Mouse (Mus musculus) gastrocnemius, postnatal 10 days (tissue): ENCODE data around the gene Plekha4. TPM values are rescaled to one million over a fixed set of nuclear protein-coding genes. Genes with fewer than 3 reads are reported as not detected.

Source experiments
- total RNA-seq, 2 experiments: library from RNA; stranded (reverse); gene quantifications; 2 replicates each; pipeline ENCODE4 v1.2.3; 2021

Plekha4 gene
- total RNA-seq, 2 experiments from 2014 or later, result 14.8 to 16.3 TPM

Other genes starting within 250 kb of the Plekha4 start
- gene Slc6a21, start 248.8 kb upstream of the Plekha4 start, total RNA-seq, result not detected
- 10 to 100 TPM; 25.5 to 35.2 TPM for gene Trpm4, start 192.6 kb upstream of the Plekha4 start, total RNA-seq
- 100 to 1,000 TPM; 579 to 609 TPM for gene Hrc, start 191.0 kb upstream of the Plekha4 start, total RNA-seq
- under 1 TPM; 0.89 to 0.97 TPM for gene Ppfia3, start 159.3 kb upstream of the Plekha4 start, total RNA-seq
- 1 to 10 TPM; 1.9 to 2.0 TPM for gene Lin7b, start 155.7 kb upstream of the Plekha4 start, total RNA-seq
- 100 to 1,000 TPM; 123 to 156 TPM for gene Snrnp70, start 130.6 kb upstream of the Plekha4 start, total RNA-seq
- gene Kcna7, start 120.7 kb upstream of the Plekha4 start, total RNA-seq, result 10 to 100 TPM; 25.4 to 29.6 TPM
- 1 to 10 TPM; 1.4 to 1.8 TPM for gene Ntf5, start 112.6 kb upstream of the Plekha4 start, total RNA-seq
- gene Lhb, start 105.5 kb upstream of the Plekha4 start, total RNA-seq, result not detected
- 100 to 1,000 TPM; 142 to 150 TPM for gene Gys1, start 91.5 kb upstream of the Plekha4 start, total RNA-seq
- gene Ruvbl2, start 88.2 kb upstream of the Plekha4 start, total RNA-seq, result 10 to 100 TPM; 29.4 to 36.9 TPM
- gene Ftl1, start 66.4 kb upstream of the Plekha4 start, total RNA-seq, result 100 to 1,000 TPM; 173 to 194 TPM
- gene Bax, start 59.4 kb upstream of the Plekha4 start, total RNA-seq, result 10 to 100 TPM; 29.4 to 29.6 TPM
- not detected for gene Tulp2, start 44.5 kb upstream of the Plekha4 start, total RNA-seq
- 1 to 10 TPM; 3.8 to 6.4 TPM for gene Gm45808, start 39.5 kb upstream of the Plekha4 start, total RNA-seq
- 1 to 10 TPM; 8.8 to 9.5 TPM for gene Dhdh, start 37.5 kb upstream of the Plekha4 start, total RNA-seq
- 100 to 1,000 TPM; 121 to 137 TPM for gene Nucb1, start 15.9 kb upstream of the Plekha4 start, total RNA-seq
- 10 to 100 TPM; 16.3 to 16.9 TPM for gene Ppp1r15a, start 62 bp upstream of the Plekha4 start, total RNA-seq
- under 1 TPM in 1 of 2 experiments, not detected in 1; 0.19 TPM for gene Hsd17b14, start 28.6 kb downstream of the Plekha4 start, total RNA-seq
- gene Bcat2, start 43.8 kb downstream of the Plekha4 start, total RNA-seq, result 10 to 100 TPM; 24.0 to 25.2 TPM
- not detected for gene Fgf21, start 89.2 kb downstream of the Plekha4 start, total RNA-seq
- not detected for gene Fut1, start 91.0 kb downstream of the Plekha4 start, total RNA-seq
- gene Izumo1, start 95.5 kb downstream of the Plekha4 start, total RNA-seq, result under 1 TPM in 1 of 2 experiments, not detected in 1; 0.38 TPM
- gene Rasip1, start 101.2 kb downstream of the Plekha4 start, total RNA-seq, result 10 to 100 TPM; 17.2 to 19.7 TPM
- 100 to 1,000 TPM; 105 to 131 TPM for gene Mamstr, start 113.6 kb downstream of the Plekha4 start, total RNA-seq
- gene Fut2, start 140.1 kb downstream of the Plekha4 start, total RNA-seq, result under 1 TPM in 1 of 2 experiments, not detected in 1; 0.11 TPM
- under 1 TPM; 0.75 to 0.77 TPM for gene Ntn5, start 157.7 kb downstream of the Plekha4 start, total RNA-seq
- under 1 TPM in 1 of 2 experiments, not detected in 1; 0.21 TPM for gene Sec1, start 168.1 kb downstream of the Plekha4 start, total RNA-seq
- gene Car11, start 173.5 kb downstream of the Plekha4 start, total RNA-seq, result 1 to 10 TPM; 3.4 to 3.9 TPM
- gene Dbp, start 178.8 kb downstream of the Plekha4 start, total RNA-seq, result 10 to 100 TPM; 35.9 to 37.9 TPM
- 100 to 1,000 TPM; 793 to 822 TPM for gene Rpl18, start 189.1 kb downstream of the Plekha4 start, total RNA-seq
- 10 to 100 TPM; 11.8 to 13.8 TPM for gene Sphk2, start 191.7 kb downstream of the Plekha4 start, total RNA-seq
- under 1 TPM; 0.12 to 0.45 TPM for gene Fam83e, start 194.9 kb downstream of the Plekha4 start, total RNA-seq
- not detected for gene Spaca4, start 199.5 kb downstream of the Plekha4 start, total RNA-seq